Mouse (Mus musculus): ENCODE results near the gene Gm5741. TPM values are rescaled to one million over a fixed set of nuclear protein-coding genes. Genes with fewer than 3 reads are reported as not detected.

The Gm5741 gene
- polyA plus RNA-seq, 1 experiment from 2014 or later, result not detected

Small RNA genes lying within 50 kb of the gene (microRNA-seq; reads per million reads assigned to microRNA genes)
- gene Gm23388 (0.34 reads per million), gene Mir7070 (1.1 reads per million, percentile 9 among the genes with 10 or more reads in this experiment)

Other genes starting within 250 kb of the Gm5741 start
- 5.2 and 5.4 TPM in 2 replicates for gene Dand5, start 245.2 kb downstream of the Gm5741 start, polyA plus RNA-seq (2014; fragmentation: Nextera tagmentation; extraction: Ambion mirVana)
- gene Gadd45gip1, start 236.5 kb downstream of the Gm5741 start, polyA plus RNA-seq (2014; fragmentation: Nextera tagmentation; extraction: Ambion mirVana), result 57.8 and 60.8 TPM in 2 replicates
- 126 and 129 TPM in 2 replicates for gene Rad23a, start 227.3 kb downstream of the Gm5741 start, polyA plus RNA-seq (2014; fragmentation: Nextera tagmentation; extraction: Ambion mirVana)
- 721 and 823 TPM in 2 replicates for gene Calr, start 221.0 kb downstream of the Gm5741 start, polyA plus RNA-seq (2014; fragmentation: Nextera tagmentation; extraction: Ambion mirVana)
- 89.0 TPM in 2 replicates for gene Farsa, start 211.0 kb downstream of the Gm5741 start, polyA plus RNA-seq (2014; fragmentation: Nextera tagmentation; extraction: Ambion mirVana)
- gene Syce2, start 195.9 kb downstream of the Gm5741 start, polyA plus RNA-seq (2014; fragmentation: Nextera tagmentation; extraction: Ambion mirVana), result 67.9 and 68.9 TPM in 2 replicates
- gene Gcdh, start 174.1 kb downstream of the Gm5741 start, polyA plus RNA-seq (2014; fragmentation: Nextera tagmentation; extraction: Ambion mirVana), result 35.7 and 37.8 TPM in 2 replicates
- gene Klf1, start 166.1 kb downstream of the Gm5741 start, polyA plus RNA-seq (2014; fragmentation: Nextera tagmentation; extraction: Ambion mirVana), result 0.77 and 1.8 TPM in 2 replicates
- 8.3 and 8.6 TPM in 2 replicates for gene Dnase2a, start 159.4 kb downstream of the Gm5741 start, polyA plus RNA-seq (2014; fragmentation: Nextera tagmentation; extraction: Ambion mirVana)
- gene Mast1, start 130.6 kb downstream of the Gm5741 start, polyA plus RNA-seq (2014; fragmentation: Nextera tagmentation; extraction: Ambion mirVana), result 2.3 and 2.6 TPM in 2 replicates
- 0.09 TPM in 1 of 2 replicates, not detected in the other for gene Rtbdn, start 121.0 kb downstream of the Gm5741 start, polyA plus RNA-seq (2014; fragmentation: Nextera tagmentation; extraction: Ambion mirVana)
- gene Gm49661, start 98.5 kb downstream of the Gm5741 start, polyA plus RNA-seq (2014; fragmentation: Nextera tagmentation; extraction: Ambion mirVana), result not detected in 2 replicates
- gene Prdx2, start 98.4 kb downstream of the Gm5741 start, polyA plus RNA-seq (2014; fragmentation: Nextera tagmentation; extraction: Ambion mirVana), result 771 and 821 TPM in 2 replicates
- gene Rnaseh2a, start 98.2 kb downstream of the Gm5741 start, polyA plus RNA-seq (2014; fragmentation: Nextera tagmentation; extraction: Ambion mirVana), result 132 and 141 TPM in 2 replicates
- 14.4 and 17.2 TPM in 2 replicates for gene Junb, start 89.3 kb downstream of the Gm5741 start, polyA plus RNA-seq (2014; fragmentation: Nextera tagmentation; extraction: Ambion mirVana)
- gene Hook2, start 77.4 kb downstream of the Gm5741 start, polyA plus RNA-seq (2014; fragmentation: Nextera tagmentation; extraction: Ambion mirVana), result 36.0 and 40.7 TPM in 2 replicates
- not detected in 2 replicates for gene Best2, start 53.5 kb downstream of the Gm5741 start, polyA plus RNA-seq (2014; fragmentation: Nextera tagmentation; extraction: Ambion mirVana)
- 95.9 and 105 TPM in 2 replicates for gene Asna1, start 42.7 kb downstream of the Gm5741 start, polyA plus RNA-seq (2014; fragmentation: Nextera tagmentation; extraction: Ambion mirVana)
- 115 and 143 TPM in 2 replicates for gene Trir, start 41.2 kb downstream of the Gm5741 start, polyA plus RNA-seq (2014; fragmentation: Nextera tagmentation; extraction: Ambion mirVana)
- gene Tnpo2, start 31.1 kb downstream of the Gm5741 start, polyA plus RNA-seq (2014; fragmentation: Nextera tagmentation; extraction: Ambion mirVana), result 15.5 and 15.7 TPM in 2 replicates
- gene Fbxw9, start 7.9 kb downstream of the Gm5741 start, polyA plus RNA-seq (2014; fragmentation: Nextera tagmentation; extraction: Ambion mirVana), result 26.2 and 26.9 TPM in 2 replicates
- 63.8 and 67.5 TPM in 2 replicates for gene Dhps, start 3.8 kb upstream of the Gm5741 start, polyA plus RNA-seq (2014; fragmentation: Nextera tagmentation; extraction: Ambion mirVana)
- 142 and 156 TPM in 2 replicates for gene Wdr83os, start 12.8 kb upstream of the Gm5741 start, polyA plus RNA-seq (2014; fragmentation: Nextera tagmentation; extraction: Ambion mirVana)
- gene Wdr83, start 13.3 kb upstream of the Gm5741 start, polyA plus RNA-seq (2014; fragmentation: Nextera tagmentation; extraction: Ambion mirVana), result 43.2 and 44.2 TPM in 2 replicates
- 41.7 and 46.7 TPM in 2 replicates for gene Man2b1, start 15.3 kb upstream of the Gm5741 start, polyA plus RNA-seq (2014; fragmentation: Nextera tagmentation; extraction: Ambion mirVana)
- gene Zfp791, start 55.1 kb upstream of the Gm5741 start, polyA plus RNA-seq (2014; fragmentation: Nextera tagmentation; extraction: Ambion mirVana), result 2.2 and 2.3 TPM in 2 replicates
- gene Cks1brt, start 83.9 kb upstream of the Gm5741 start, polyA plus RNA-seq (2014; fragmentation: Nextera tagmentation; extraction: Ambion mirVana), result not detected in 2 replicates
- gene Olfr371, start 158.0 kb upstream of the Gm5741 start, polyA plus RNA-seq (2014; fragmentation: Nextera tagmentation; extraction: Ambion mirVana), result not detected in 2 replicates
- 124 and 126 TPM in 2 replicates for gene Orc6, start 231.7 kb upstream of the Gm5741 start, polyA plus RNA-seq (2014; fragmentation: Nextera tagmentation; extraction: Ambion mirVana)
- gene Vps35, start 231.8 kb upstream of the Gm5741 start, polyA plus RNA-seq (2014; fragmentation: Nextera tagmentation; extraction: Ambion mirVana), result 138 and 147 TPM in 2 replicates